Comparison of ENCODE assay signal across 22 mouse cellular contexts in genomic region chr9:109891501-109891900, GRCm38 (mm10). TPM values are rescaled to one million over a fixed set of nuclear protein-coding genes. Genes with fewer than 3 reads are reported as not detected.
DNase-seq lines count a peak whose midpoint lies in the region; ATAC-seq and TF ChIP-seq lines count a peak whose summit lies in the region.
"Had no signal": no experiment of that assay in that cellular context is flagged by ENCODE, and none has a peak within 500 bp of the region (broad histone marks: within the 10 kb centered on the region; RNA-seq: fewer than 3 reads in every experiment).

No protein-coding gene starts in this region.

- peaks cover 17% of the 10 kb centered on the region for H3K4me1 ChIP-seq in cerebellum, adult 2 months (ENCODE audit: control insufficient read depth, insufficient read depth, low read length)
- 0 out of 2 replicates have a peak, but pooled peaks cover 4% of the 10 kb centered on the region for H3K4me1 ChIP-seq in intestine, postnatal 0 days (replicated peaks; ENCODE audit: control insufficient read depth, insufficient read depth, low read length)
- H3K4me1 ChIP-seq in lung, adult 2 months (ENCODE audit: control insufficient read depth, insufficient read depth, low read length) = no peaks in the 10 kb centered on the region; the same call in 1 of the 2 replicates

- H3K4me3 ChIP-seq in cerebellum, adult 2 months (replicated peaks; ENCODE audit: insufficient read depth, low read depth, low read length) = no peak overlapping the region
- H3K4me3 ChIP-seq in intestine, postnatal 0 days (ENCODE audit: low read depth, low read length) = no peak overlapping the region
- H3K4me3 ChIP-seq in lung, adult 2 months (replicated peaks; ENCODE audit: extremely low read depth, low read depth, low read length) = no peak overlapping the region
- H3K4me3 ChIP-seq: embryonic facial prominence, embryonic 15.5 days; forebrain, embryonic 15.5 days; heart, adult 2 months; heart, embryonic 15.5 days; hindbrain, embryonic 13.5 days had no signal

- peak overlapping the region; percentile 57 for H3K27ac ChIP-seq in cerebellum, adult 2 months (ENCODE audit: insufficient read depth, low read length)
- no peak overlapping the region for H3K27ac ChIP-seq in intestine, postnatal 0 days (ENCODE audit: low read depth, low read length)
- H3K27ac ChIP-seq: embryonic facial prominence, embryonic 15.5 days; forebrain, embryonic 15.5 days; heart, adult 2 months; heart, embryonic 15.5 days; hindbrain, embryonic 13.5 days; hindbrain, postnatal 0 days had no signal

- ATAC-seq in intestine, postnatal 0 days = no peak
- ATAC-seq: activated CD4-positive, CD25-positive, alpha-beta regulatory T cell, adult 4 months; forebrain, embryonic 15.5 days; hindbrain, postnatal 0 days; Patski had no signal

- no peaks in the 10 kb centered on the region for H3K9me3 ChIP-seq in intestine, postnatal 0 days (ENCODE audit: control insufficient read depth)
- H3K9me3 ChIP-seq: embryonic facial prominence, embryonic 15.5 days; forebrain, embryonic 15.5 days; heart, embryonic 15.5 days; hindbrain, embryonic 13.5 days had no signal

- no peak for TF ChIP-seq POLR2A in cerebellum, adult 2 months (IDR thresholded peaks at IDR 0.05; ENCODE audit: borderline replicate concordance, insufficient read depth, low read length)
- TF ChIP-seq POLR2A in lung, adult 2 months (IDR thresholded peaks at IDR 0.05; ENCODE audit: borderline replicate concordance, extremely low read depth, low read depth, low read length) = no peak

- no peak for TF ChIP-seq CTCF in cerebellum, adult 2 months (IDR thresholded peaks at IDR 0.05; ENCODE audit: borderline replicate concordance, insufficient read depth, low read depth, low read length)
- no peak for TF ChIP-seq CTCF in intestine, postnatal 0 days (IDR thresholded peaks at IDR 0.05; ENCODE audit: low read depth)
- TF ChIP-seq CTCF in lung, adult 2 months (IDR thresholded peaks at IDR 0.05; ENCODE audit: insufficient read depth, low read length) = no peak

- no peak overlapping the region for H3K9ac ChIP-seq in intestine, postnatal 0 days (ENCODE audit: low read depth, low read length)
- H3K9ac ChIP-seq: embryonic facial prominence, embryonic 15.5 days; forebrain, embryonic 15.5 days; heart, embryonic 15.5 days; hindbrain, embryonic 13.5 days had no signal

- H3K27me3 ChIP-seq in cerebellum, adult 2 months (ENCODE audit: control insufficient read depth, insufficient read depth, low read length) = no peaks in the 10 kb centered on the region
- H3K27me3 ChIP-seq in intestine, postnatal 0 days (replicated peaks; ENCODE audit: control insufficient read depth, insufficient read depth, low read length) = no peaks in the 10 kb centered on the region
- H3K27me3 ChIP-seq: CH12.LX; embryonic facial prominence, embryonic 15.5 days; forebrain, embryonic 15.5 days; heart, embryonic 15.5 days; hindbrain, embryonic 13.5 days; Patski had no signal

- peak; percentile 50 for DNase-seq in cerebellum, adult 11 months
- peak; percentile 62 to 68 for DNase-seq in cerebellum, adult 2 months
- peak; percentile 28 to 47 for DNase-seq in cerebellum, postnatal 10 days
- DNase-seq in layer of hippocampus, postnatal 25 days (ENCODE audit: extremely low spot score in 1 of 2, low spot score in 1 of 2) = no peak
- DNase-seq in lung, adult 2 months = no peak
- DNase-seq: adrenal gland, postnatal 14 days; embryo, embryonic 11 days; gastrocnemius, postnatal 14 days; heart, adult 2 months; heart, postnatal 14 days; kidney, adult 2 months had no signal

- 24% methylated on average over 8 of the region's 8 CpGs for WGBS in cerebellum, adult 2 months
- WGBS in intestine, postnatal 0 days = 92% methylated on average over 8 of the region's 8 CpGs
- 85% methylated on average over 8 of the region's 8 CpGs for WGBS in lung, adult 2 months

- H3K4me2 ChIP-seq in intestine, postnatal 0 days (replicated peaks; ENCODE audit: low read depth) = no peak overlapping the region
- H3K4me2 ChIP-seq: embryonic facial prominence, embryonic 15.5 days; forebrain, embryonic 15.5 days; heart, embryonic 11.5 days; heart, embryonic 15.5 days; hindbrain, embryonic 13.5 days had no signal

- peaks cover 76% of the 10 kb centered on the region for H3K36me3 ChIP-seq in intestine, postnatal 0 days (ENCODE audit: control insufficient read depth, insufficient read depth)

RNA-seq across cellular contexts. Expression of gene Cdc25a, which starts 16.1 kb away (rescaled TPM):
- 9.2 and 9.6 TPM in 2 replicates for polyA plus RNA-seq in cerebellum, adult 2 months (2012; rRNA removed)
- 1 to 10 TPM; 4.3 to 5.6 TPM for total RNA-seq in layer of hippocampus, postnatal 25 days (2021)
- 21.3 and 25.9 TPM in 2 replicates for polyA plus RNA-seq in intestine, postnatal 0 days (2015; fragmentation: Nextera tagmentation; extraction: Ambion mirVana)
- 3.3 and 3.7 TPM in 2 replicates for polyA plus RNA-seq in lung, adult 2 months (2012; rRNA removed)

RNA-seq across cellular contexts. Expression of gene Map4, which starts 39.8 kb away (rescaled TPM):
- 559 and 576 TPM in 2 replicates for polyA plus RNA-seq in cerebellum, adult 2 months (2012; rRNA removed)
- total RNA-seq in layer of hippocampus, postnatal 25 days (2021) = 100 to 1,000 TPM; 580 to 618 TPM
- polyA plus RNA-seq in intestine, postnatal 0 days (2015; fragmentation: Nextera tagmentation; extraction: Ambion mirVana) = 26.0 and 28.4 TPM in 2 replicates
- polyA plus RNA-seq in lung, adult 2 months (2012; rRNA removed) = 253 and 275 TPM in 2 replicates

RNA-seq across cellular contexts. Expression of gene Camp, which starts 42.1 kb away (rescaled TPM):
- polyA plus RNA-seq in cerebellum, adult 2 months (2012; rRNA removed) = 0.78 and 1.5 TPM in 2 replicates
- total RNA-seq in layer of hippocampus, postnatal 25 days (2021) = not detected
- 1.3 TPM in 2 replicates for polyA plus RNA-seq in intestine, postnatal 0 days (2015; fragmentation: Nextera tagmentation; extraction: Ambion mirVana)
- 0.17 and 3.1 TPM in 2 replicates for polyA plus RNA-seq in lung, adult 2 months (2012; rRNA removed)
- total RNA-seq: CH12.LX; gastrocnemius, adult 18-20 months; gastrocnemius, postnatal 14 days; heart, adult 2 months had no signal
- polyA plus RNA-seq: activated CD4-positive, CD25-positive, alpha-beta regulatory T cell, adult 4 months; kidney, adult 2 months; Patski had no signal

RNA-seq across cellular contexts. Expression of gene Nme6, which starts 59.0 kb away (rescaled TPM):
- 20.7 and 21.4 TPM in 2 replicates for polyA plus RNA-seq in cerebellum, adult 2 months (2012; rRNA removed)
- total RNA-seq in layer of hippocampus, postnatal 25 days (2021) = 1 to 10 TPM; 8.7 to 9.1 TPM
- polyA plus RNA-seq in intestine, postnatal 0 days (2015; fragmentation: Nextera tagmentation; extraction: Ambion mirVana) = 54.6 and 58.0 TPM in 2 replicates
- 11.5 and 18.0 TPM in 2 replicates for polyA plus RNA-seq in lung, adult 2 months (2012; rRNA removed)

Comparison
In these comparisons a context has a peak if more than half of its experiments do, and no peak if none do; other contexts are left out.
1. DNase-seq: peak in cerebellum, adult 11 months (single experiment), cerebellum, adult 2 months (2 of 2) and cerebellum, postnatal 10 days (2 of 2); none in layer of hippocampus, postnatal 25 days (0 of 2) and lung, adult 2 months (single experiment).